Mouse (Mus musculus) brown adipose tissue, adult 24 weeks (tissue): ENCODE measurements around the gene Podxl2. TPM values are rescaled to one million over a fixed set of nuclear protein-coding genes. Genes with fewer than 3 reads are reported as not detected.

Source experiments
- H3K27ac ChIP-seq: fragments of 200-500 bp; replicated peaks from 2 replicates; pipeline ENCODE4 v1.5.1; 2012; ENCODE audit warnings: low read depth, mild to moderate bottlenecking, low read length
- H3K4me1 ChIP-seq: fragments of 200-500 bp; 2 replicates; pipeline ENCODE4 v1.6.1; 2012; ENCODE audit warnings: low read length, mixed read lengths; ENCODE audit not compliant: control insufficient read depth, insufficient read depth, insufficient read length
- H3K4me3 ChIP-seq: fragments of 200-500 bp; 2 replicates; pipeline ENCODE4 v1.5.1; 2012; ENCODE audit warnings: low read depth, mild to moderate bottlenecking, low read length, moderate library complexity; ENCODE audit not compliant: insufficient read depth
- polyA plus RNA-seq: library from polyadenylated mRNA; stranded (reverse); fragments of >200 nt; gene quantifications from 2 replicates; pipeline ENCODE4 v1.2.4, GENCODE M21; 2012; ENCODE audit not compliant: missing spikeins, insufficient read depth, insufficient read length

Podxl2 gene
- polyA plus RNA-seq, 1 experiment = 1.1 TPM

DNA sequence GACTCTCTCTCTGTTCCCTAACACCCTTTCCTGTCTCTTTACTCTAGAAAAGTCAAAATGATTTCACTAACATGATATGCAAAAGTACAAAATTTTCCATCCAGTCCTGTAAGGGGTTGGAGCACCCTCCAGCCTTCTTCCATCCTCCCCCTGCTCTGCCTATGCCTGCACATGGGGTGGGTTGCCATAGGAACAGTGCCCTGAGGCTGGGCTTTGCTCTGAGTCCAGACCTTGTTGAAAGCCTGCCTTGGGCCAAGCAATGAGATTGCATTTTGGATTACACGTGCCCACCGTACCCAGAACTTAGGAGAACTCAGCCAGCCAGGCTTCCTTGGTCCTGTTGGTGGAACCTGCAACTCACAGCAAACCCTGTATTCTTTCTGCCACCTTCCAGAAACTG is 81.6 kb downstream of the Podxl2 start:
- H3K4me1 ChIP-seq = peaks cover 54% of the 10 kb centered on the region
- H3K4me3 ChIP-seq = no peak overlapping the region
- 0 out of 2 replicates have a peak overlapping the region, but pooled peaks have one; percentile 3 for H3K27ac ChIP-seq

Other genes with a start within 250 kb of the Podxl2 start
- gene Kbtbd12, start 237.1 kb downstream of the Podxl2 start, polyA plus RNA-seq = 3.9 and 6.8 TPM in 2 replicates
- 257 and 493 TPM in 2 replicates for gene Mgll, start 150.6 kb downstream of the Podxl2 start, polyA plus RNA-seq
- gene Abtb1, start 33.1 kb downstream of the Podxl2 start, polyA plus RNA-seq = 8.6 and 12.6 TPM in 2 replicates
- gene Mcm2, start 23.7 kb upstream of the Podxl2 start, polyA plus RNA-seq = 1.7 and 1.8 TPM in 2 replicates
- 15.5 and 17.5 TPM in 2 replicates for gene Tpra1, start 27.2 kb upstream of the Podxl2 start, polyA plus RNA-seq